Mouse (Mus musculus): Measurements from ENCODE around the gene Ube2g2. TPM values are rescaled to one million over a fixed set of nuclear protein-coding genes. Genes with fewer than 3 reads are reported as not detected.

Gene Ube2g2
- total RNA-seq, 2 experiments from 2014 or later: 80.9 to 82.8 TPM

Small RNA genes within 50 kb of the gene (microRNA-seq; reads per million reads assigned to microRNA genes)
- gene Mir1930: 11.9 to 25.8 reads per million in 2 experiments

Other genes with a start within 250 kb of the Ube2g2 start
- 10 to 100 TPM; 12.2 to 12.7 TPM for gene Adarb1, start 204.0 kb upstream of the Ube2g2 start, total RNA-seq (2021)
- 10 to 100 TPM in 1 of 2 experiments, 1 to 10 TPM in 1; 8.3 to 10.5 TPM for gene Fam207a, start 106.5 kb upstream of the Ube2g2 start, total RNA-seq (2021)
- 1 to 10 TPM; 6.8 to 7.9 TPM for gene Itgb2, start 92.0 kb upstream of the Ube2g2 start, total RNA-seq (2021)
- gene Pttg1ip, start 40.6 kb upstream of the Ube2g2 start, total RNA-seq (2021): 100 to 1,000 TPM; 132 to 150 TPM
- 10 to 100 TPM; 81.7 to 82.3 TPM for gene Sumo3, start 16.2 kb upstream of the Ube2g2 start, total RNA-seq (2021)
- 10 to 100 TPM; 15.5 to 15.7 TPM for gene Gm49325, start 16.1 kb upstream of the Ube2g2 start, total RNA-seq (2021)
- gene Tspear, start 64.3 kb downstream of the Ube2g2 start, total RNA-seq (2021): not detected
- gene Gm19402, start 68.5 kb downstream of the Ube2g2 start, total RNA-seq (2021): not detected
- gene Gm9508, start 75.0 kb downstream of the Ube2g2 start, total RNA-seq (2021): not detected
- not detected for gene Gm10272, start 84.4 kb downstream of the Ube2g2 start, total RNA-seq (2021)
- not detected for gene Gm10024, start 89.2 kb downstream of the Ube2g2 start, total RNA-seq (2021)
- gene Gm10142, start 93.5 kb downstream of the Ube2g2 start, total RNA-seq (2021): not detected
- gene Krtap12-1, start 98.3 kb downstream of the Ube2g2 start, total RNA-seq (2021): not detected
- gene Gm10100, start 104.2 kb downstream of the Ube2g2 start, total RNA-seq (2021): not detected
- not detected for gene Gm18596, start 120.4 kb downstream of the Ube2g2 start, total RNA-seq (2021)
- not detected for gene Gm9736, start 129.1 kb downstream of the Ube2g2 start, total RNA-seq (2021)
- not detected for gene Gm3233, start 137.4 kb downstream of the Ube2g2 start, total RNA-seq (2021)
- not detected for gene Gm3238, start 149.1 kb downstream of the Ube2g2 start, total RNA-seq (2021)
- gene Gm7138, start 154.7 kb downstream of the Ube2g2 start, total RNA-seq (2021): not detected
- not detected for gene Gm3250, start 160.3 kb downstream of the Ube2g2 start, total RNA-seq (2021)
- not detected for gene Gm7137, start 165.9 kb downstream of the Ube2g2 start, total RNA-seq (2021)
- not detected for gene Gm9639, start 172.8 kb downstream of the Ube2g2 start, total RNA-seq (2021)
- not detected for gene Gm19668, start 176.9 kb downstream of the Ube2g2 start, total RNA-seq (2021)
- gene Gm9507, start 189.6 kb downstream of the Ube2g2 start, total RNA-seq (2021): not detected
- gene Gm2696, start 192.4 kb downstream of the Ube2g2 start, total RNA-seq (2021): not detected
- gene Krtap10-4, start 204.8 kb downstream of the Ube2g2 start, total RNA-seq (2021): not detected
- not detected for gene Krtap10-10, start 213.7 kb downstream of the Ube2g2 start, total RNA-seq (2021)
- gene Gm36176, start 224.5 kb downstream of the Ube2g2 start, total RNA-seq (2021): not detected
- gene Gm10318, start 230.6 kb downstream of the Ube2g2 start, total RNA-seq (2021): not detected
- not detected for gene Gm3285, start 239.7 kb downstream of the Ube2g2 start, total RNA-seq (2021)

Data from heart, adult 18-20 months (tissue).